Mouse (Mus musculus) testis, postnatal 10 days (tissue): ENCODE results near the gene Zfp575.
"Not testable (repeated sequence)": the region's sequence is repeated elsewhere in the genome, so short reads cannot be mapped to it uniquely, and the experiment has no call there.

Source experiments
- DNase-seq: peaks from one replicate; pipeline ENCODE4 v3.0.0; 2021; ENCODE audit warnings: low spot score

Zfp575 gene

DNA sequence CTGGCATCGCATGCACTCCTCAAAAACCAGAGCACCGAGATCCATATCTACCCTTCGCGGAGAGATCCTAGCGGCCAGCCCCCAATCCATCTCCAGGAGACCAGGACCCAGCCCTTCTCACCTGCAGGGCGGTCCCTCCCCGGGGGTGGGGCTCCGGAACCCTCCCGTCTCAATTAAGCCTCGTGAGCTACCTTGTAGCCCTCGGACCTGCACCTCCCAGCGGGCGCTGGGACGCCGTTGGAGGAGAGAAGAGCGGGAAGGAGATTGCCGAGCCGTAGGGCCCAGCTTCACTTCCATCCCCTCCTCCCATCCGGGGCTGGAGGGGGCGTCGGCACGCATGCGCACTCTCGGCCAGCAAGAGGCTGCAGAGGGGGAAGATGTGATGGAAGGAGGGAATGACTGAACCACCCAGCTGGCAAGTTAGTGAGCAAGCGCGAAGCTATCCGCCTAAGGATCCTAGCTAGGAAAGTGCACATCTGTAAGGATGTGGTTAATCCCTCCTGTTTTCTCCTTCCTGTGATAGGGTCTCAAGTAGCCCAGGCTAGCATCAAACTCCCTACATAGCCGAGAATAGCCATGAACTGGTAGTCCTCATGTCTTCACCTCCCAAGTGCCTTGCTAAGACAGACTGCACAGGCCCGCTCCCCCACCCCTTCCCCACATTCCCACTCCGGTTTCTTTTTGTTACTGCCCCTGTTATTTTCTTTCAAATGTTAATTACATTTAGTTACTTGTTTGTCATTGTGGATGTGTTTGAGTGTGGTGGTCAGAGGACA is at the start of gene Zfp575, which contains the start of gene Ethe1:
Zfp575 (minus strand) TSS at position 312 of the 776 bp plus-strand sequence.
Ethe1 (plus strand) TSS at position 214 of the 776 bp plus-strand sequence.
- DNase-seq = peak; percentile 81

DNA sequence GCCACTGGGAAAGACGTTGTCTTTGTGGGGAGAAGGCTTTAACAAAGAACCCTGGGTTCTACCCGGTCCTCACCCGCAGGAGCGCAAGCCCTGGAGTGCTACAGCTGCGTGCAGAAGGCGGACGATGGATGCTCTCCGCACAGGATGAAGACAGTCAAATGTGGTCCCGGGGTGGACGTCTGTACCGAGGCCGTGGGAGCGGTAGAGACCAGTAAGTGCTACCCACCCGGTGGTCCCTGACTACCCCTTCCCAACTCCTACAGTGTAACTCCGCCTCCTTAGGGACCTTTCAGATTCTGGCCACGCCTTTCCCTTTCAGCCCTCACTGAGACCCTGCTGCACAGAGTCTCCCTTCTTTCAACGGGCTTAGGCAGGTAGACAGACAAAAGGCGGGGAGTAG is 49.6 kb upstream of the Zfp575 start:
- no peak for DNase-seq

DNA sequence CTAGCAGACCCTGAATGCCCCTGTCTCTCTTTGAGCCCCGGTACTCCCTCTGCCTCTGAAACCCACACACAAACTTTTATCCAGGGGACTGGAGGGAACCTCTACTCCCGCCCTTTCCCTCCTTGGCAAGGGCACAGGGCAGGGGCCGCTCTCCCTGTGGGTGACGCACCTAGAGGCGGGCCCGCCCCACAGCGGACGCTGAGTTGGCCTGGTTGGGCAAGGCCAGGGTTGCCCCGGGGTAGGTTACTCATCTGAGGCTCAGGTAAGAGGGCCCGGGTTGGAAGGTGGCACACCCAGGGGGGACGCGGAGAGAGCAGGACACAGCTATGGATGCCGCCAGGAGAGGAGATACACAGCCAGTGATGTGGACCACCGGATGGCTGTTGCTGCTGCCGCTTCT is 48.8 kb upstream of the Zfp575 start, which contains the start of gene Lypd3:
Lypd3 (plus strand) TSS at position 287 of the 400 bp plus-strand sequence.
- DNase-seq = no peak

DNA sequence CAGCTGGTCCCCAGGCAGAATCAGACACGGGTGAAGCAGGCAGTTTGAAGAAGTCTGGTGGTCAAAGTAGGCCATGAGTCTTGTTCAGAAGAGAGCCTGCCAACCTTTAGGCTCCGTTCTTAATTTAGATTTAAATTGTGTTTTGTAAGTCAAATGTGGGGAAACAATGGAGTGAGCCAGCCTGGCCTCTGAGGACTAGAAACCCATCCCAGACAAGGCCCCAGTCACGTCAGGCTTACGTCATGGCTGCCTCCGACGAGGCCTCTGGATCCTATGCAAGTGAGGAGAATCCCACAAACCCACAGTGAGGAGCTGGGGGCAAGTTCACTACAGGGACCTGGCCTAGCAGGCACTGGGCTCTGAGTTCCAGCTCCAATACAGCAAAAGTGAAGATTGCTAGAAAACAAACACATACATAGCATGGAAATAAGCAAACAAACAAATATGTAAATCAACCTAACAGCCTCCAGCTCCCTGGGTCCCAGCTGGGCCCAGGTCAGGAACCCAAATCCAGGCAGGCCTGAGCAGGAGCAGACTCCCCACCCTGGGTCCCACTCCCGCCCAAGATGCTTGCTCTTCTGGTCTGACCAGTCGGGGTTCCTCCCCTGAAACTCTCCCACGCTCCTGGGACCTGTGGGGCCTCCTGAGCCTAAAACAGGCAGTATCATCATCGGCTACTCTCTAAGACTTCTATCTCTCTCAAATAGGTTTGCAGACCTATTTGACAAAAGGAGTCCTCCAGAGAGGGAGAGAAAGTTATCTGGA is 42.9 kb upstream of the Zfp575 start:
- no peak for DNase-seq

DNA sequence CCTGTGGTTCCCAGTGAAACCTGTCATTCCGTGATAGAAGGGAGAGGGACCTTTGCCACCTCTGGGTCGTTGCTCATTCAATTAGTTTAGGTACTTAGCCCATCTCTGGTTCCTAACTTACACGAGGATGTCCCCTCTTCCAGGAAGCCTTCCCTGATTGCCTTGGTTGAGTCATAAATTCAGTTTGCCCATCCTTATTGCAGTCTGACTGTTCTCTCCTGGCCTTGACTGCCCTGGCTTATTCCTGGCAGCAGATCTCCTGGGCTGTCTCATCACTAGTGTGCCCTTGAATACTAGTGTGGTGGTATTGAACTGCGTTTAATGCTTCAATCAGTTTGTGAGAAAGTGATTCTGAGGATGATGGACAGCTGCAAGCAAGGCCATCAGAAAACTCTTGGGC is 42.2 kb upstream of the Zfp575 start:
- DNase-seq = no peak

DNA sequence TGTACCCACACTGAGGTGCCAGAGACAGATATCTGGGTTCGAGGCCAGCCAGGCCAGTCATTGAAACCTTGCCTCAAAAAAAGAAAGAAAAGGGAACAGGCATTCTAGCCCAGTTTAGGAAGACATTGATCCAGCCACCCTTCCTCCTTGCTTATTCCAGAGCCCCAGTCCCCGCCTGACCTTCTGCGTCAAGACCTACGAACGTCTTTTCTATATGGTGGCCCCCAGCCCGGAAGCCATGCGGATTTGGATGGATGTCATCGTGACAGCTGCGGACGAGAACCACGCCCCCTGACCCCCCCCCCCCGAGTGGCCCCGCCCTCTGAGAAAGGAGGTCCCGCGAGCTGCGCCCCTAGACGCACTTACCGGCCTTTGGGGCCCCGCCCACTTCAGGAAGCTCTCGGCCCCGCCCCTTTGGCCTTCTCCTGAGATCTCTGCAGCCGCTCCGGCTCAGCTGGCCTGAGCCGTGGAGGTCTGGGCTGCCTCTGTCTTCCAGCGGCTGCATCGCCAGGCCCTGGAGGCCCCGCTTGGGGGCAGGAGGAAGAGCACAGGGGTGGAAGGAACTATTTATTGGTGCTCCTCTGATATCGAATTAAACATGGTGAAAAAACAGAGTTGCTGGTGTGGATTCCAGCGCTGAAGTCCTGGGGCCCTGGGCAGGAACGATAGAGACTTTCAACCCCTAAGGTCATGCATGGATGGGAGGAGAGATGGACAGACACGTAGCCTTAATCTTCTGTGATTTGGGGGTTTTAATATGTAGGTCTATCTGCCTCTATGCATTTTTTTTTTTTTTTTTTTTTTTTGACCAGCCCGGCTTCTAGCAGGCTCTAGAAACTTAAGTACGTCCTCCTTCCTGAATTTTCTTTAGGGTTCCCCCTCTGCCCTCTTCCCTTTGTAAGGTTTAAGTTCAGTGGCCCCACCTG is 41.5 kb upstream of the Zfp575 start:
- DNase-seq = peak; percentile 92

DNA sequence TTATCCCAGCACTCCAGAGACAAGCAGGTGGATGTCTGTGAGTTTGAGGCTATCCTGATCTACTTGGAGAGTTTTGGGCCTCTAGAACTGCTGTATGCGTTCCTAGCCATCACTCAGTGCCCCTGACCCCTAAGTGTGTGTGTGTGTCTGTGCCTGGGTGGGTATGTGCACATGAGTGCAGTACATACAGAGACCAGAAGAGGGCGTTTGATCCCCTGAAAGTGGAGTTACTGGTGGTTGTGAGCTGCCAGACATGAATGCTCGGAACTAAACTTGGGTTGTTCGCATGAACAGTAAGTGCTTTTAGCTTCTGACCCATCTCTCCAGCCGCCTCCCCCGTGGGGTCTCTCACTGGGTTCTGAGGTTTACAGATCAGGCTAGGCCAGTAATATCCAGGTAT is 35.5 kb upstream of the Zfp575 start:
- DNase-seq = no peak

DNA sequence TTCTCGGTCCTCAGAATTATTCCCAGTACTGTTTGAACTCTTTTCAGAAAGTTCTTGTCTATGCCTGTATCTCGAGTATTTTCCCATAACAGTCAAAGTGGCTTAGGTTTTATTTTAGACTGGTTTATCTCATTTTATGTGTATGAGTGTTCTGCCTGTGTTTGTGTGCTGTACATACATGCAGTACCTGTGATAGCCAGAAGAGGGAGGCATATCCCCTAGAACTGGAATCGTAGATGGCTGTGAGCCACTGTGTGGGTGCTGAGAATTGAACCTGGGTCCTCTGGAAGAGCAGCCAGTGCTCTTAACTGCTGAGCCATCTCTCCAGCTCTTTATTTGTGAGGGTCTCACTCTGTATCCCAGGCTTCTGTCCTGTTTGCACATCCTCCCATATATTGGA is 33.8 kb upstream of the Zfp575 start:
- no peak for DNase-seq

DNA sequence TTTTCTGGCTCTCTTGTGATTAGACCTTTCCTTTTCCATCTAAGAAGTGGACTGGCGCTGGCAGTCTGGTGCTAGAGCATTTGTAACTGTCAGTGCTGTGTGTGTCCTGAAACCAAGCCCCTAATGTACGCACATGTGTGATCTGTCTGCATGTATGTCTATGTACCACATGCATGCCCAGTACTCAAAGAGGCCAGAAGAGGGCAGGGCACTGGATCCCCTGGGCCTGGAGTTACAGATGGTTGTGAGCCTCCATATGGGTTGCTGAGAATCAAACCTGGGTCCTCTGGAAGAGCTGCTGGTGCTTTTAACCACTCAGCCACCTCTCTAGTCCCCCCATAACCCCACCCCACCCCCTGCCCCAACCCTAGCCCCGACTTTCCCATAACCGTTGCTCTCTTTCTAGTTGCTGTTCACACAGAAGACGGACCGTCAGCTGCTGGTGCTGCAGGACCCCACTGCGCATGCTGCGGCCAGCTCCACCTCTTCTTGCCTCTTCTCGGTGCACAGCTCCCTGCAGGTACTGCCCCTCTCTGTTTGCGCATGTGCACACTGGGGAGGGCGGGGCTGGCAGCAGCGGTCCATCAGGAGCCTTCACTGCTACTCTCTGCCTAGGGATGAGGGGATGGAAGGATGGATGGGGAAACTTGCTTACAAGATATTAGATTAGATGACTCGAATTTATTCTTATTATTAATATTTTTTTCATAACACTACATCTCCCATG is 32.4 kb upstream of the Zfp575 start:
- DNase-seq = no peak

DNA sequence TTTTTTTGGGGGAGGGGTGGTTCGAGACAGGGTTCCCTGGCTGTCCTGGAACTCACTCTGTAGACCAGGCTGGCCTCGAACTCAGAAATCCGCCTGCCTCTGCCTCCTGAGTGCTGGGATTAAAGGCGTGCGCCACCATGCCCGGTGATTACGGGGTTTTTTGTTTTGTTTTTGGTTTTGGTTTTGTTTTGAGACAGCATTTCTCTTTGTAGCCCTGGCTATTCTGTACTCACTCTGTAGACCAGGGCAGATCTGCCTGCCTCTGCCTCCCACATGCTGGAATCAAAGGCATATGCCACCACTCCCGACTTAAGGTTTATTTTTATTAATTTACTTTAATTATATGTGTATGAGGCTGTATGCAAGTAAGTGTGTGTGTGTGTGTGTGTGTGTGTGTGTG is 30.9 kb upstream of the Zfp575 start:
- not testable (repeated sequence) for DNase-seq

DNA sequence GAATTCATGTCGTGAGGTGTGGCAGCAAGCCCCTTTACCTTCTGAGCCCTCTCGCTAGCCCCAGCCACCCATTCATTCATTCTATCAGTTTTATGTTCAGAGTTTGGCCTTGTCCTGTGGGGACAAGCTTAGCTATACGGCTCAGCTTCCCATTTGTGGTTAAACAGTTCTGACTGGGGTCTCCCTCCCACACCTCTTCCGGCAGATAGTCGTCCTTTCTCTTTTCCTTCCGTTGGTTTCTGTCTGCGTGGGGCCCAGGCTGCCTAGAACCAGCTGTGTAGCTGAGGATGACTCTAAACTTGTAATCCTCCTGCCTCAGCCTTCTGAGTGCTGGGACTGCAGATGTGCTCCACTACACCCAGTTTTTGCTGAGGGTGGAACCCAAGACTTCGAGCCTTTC is 30.3 kb upstream of the Zfp575 start:
- DNase-seq = no peak

DNA sequence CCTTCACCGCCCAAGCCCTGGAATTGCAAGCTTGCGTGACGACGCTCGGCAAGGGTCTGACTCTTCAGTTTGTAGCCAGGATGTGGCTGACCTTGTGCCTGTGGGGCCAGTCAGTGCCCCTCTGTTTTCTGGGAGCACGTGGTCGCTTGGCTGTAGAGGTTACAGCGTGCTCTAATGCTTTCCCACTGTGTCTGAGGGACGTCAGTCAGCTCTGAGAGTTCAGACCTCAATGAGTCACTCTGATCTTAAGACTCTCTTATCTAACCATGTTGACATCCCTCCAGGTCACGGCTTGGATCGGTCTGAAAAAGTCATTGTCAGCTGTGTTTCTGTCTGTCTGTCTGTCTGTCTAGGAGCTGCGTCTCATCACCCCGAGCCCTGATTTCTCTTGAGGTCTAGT is 27.4 kb upstream of the Zfp575 start:
- DNase-seq = no peak

DNA sequence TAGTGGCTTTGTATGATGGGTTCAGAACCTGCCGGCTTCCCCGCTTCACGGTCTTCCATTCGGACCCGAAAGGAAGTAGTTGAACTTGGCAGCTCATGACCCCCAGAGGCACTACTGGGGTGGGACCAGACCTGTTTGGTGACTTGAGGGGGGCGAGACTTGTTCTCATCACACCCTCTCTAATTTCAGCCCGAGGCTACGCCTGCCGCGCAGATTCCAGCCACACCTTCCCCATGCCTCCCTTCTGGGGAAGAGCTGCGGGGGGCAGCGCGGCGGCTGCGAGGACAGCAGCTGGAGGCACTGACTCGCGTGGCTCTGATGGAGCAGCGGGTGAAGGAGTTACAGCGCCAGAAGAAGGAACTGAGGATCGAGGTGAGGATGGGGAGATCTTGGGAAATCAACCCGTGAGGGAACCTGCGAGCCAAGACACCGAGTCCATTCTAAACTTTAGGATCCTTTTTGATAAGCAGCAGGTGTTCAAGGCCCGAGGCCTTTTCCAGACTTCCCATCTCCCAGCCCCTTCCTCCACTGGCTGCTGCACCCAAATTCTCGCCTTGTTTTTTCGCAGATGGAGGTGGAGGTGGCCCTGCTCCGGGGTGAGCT is 25.0 kb upstream of the Zfp575 start:
- DNase-seq = no peak

DNA sequence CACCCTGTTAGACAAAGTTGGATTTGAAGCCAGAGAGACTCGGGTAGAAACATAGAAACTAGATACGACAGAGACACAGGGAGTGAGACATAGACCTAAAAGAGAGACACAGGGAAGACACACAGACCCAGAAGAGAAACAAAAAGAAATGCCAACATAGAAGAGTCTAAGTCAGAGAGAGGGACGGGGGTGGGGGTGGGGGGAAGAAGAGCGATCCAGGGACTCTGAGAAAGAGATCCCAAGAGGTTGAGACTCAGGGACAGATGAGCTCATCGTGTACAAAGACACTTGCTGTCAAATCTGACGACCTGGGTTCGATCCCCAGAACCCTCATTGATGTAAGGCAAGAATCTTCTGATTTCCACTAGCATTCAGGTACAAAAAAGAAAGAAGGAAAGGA is 24.3 kb upstream of the Zfp575 start:
- no peak for DNase-seq

DNA sequence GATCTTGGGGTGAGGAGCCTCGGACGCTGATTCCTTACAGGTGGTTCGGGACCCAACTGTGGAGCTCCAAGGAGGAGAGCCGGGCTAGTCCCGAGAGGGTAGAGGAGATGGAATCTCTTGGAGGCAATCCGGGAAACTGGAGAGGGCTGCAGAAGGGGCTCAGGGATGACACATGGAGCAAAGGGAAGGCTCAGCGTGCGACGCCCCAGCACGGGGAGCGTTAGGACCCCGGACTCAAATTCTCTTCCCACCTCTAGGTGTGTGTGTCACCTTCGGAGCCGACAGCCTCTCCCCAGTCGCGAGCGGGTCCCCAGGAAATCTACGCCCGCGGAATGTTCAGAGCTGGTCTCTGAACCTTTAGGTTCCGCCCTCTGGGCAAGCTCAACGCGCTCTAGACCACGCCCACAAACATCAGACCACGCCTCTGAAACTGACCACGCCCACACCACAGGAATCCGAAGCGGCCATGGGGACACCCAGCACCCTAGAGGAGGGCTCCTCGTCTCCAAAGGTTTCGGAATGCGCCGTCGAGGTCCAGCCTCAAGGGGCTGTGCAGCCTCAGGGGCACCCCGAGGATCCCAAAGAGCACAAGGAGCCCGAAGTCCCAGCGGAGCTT is 23.5 kb upstream of the Zfp575 start:
- DNase-seq = peak; percentile 94

DNA sequence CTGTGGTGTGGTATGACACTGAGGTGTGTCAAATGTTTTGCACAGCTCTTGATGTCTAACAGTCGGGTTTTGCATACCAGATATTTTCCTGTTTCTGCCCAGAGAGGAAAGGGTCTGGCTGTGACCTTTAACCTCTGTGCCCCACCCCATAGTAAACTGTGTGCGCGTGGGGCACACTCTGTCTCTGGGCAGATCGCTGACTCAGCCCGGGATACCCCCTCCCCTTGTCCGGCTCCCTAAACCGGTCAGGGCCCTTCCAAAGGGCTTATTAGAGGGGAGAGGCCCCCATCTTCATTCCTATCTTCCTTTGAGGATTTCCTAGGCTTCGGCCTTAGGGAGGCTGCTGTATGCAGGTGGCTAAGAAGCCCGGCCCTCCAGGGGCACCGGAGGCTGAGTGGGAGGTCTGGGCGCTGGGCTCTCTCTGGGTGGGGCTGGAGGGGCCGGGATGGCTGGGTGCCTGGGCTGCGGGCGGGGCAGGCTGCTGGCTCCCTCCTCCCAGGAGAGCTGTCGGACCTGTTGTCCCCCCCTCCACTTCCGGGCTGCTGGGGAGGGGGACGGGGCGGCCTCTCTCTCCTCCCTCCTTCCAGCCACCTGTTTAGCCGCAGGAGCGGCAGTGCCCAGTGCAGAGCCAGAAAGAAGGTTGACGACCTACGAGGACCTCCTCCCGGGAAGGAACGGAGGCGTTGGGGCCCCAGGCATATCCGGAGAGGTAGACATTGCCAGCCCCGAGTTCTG is 22.9 kb upstream of the Zfp575 start, which contains the start of gene Phldb3:
Phldb3 (plus strand) TSS at position 620 of the 735 bp plus-strand sequence.
- no peak for DNase-seq

DNA sequence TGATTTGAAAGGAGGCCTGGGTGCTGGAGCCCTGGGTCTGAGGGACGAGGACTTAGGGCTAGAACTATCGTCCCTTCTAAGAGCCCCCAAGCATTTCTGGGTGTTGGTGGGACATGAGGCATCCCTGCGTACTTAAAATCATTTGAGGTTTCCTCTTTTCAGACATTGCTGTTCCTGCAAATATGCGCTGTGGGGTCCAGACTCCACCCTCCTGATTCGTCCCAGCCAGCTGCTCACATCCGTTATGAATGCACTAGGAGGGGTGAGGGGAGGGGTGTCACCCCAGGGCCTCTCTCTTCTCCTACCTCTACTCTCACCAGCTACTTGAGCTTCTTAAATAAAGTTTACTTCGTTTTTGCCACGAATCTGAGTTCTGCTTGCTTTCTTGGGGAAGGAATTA is 21.1 kb upstream of the Zfp575 start:
- DNase-seq = no peak

DNA sequence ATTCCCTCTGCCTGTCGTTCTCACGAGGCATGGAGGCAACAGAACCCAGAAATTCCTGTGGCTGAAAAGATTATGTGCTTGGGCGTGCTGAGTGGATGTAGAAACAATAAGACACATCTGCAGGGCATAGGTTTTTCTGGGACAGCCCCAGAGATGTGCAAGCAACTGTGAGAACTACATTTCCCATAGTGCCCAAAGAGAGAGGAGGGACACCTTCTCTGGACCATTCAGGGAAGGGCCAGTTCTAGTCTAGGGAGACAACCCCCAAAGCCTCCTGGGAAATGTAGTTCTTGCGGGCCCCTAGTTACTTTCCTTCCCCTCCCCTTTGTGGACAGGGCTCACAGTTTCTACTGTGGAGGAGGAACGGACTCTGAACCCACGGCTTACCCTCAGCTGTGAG is 20.6 kb upstream of the Zfp575 start:
- DNase-seq = peak; percentile 65

DNA sequence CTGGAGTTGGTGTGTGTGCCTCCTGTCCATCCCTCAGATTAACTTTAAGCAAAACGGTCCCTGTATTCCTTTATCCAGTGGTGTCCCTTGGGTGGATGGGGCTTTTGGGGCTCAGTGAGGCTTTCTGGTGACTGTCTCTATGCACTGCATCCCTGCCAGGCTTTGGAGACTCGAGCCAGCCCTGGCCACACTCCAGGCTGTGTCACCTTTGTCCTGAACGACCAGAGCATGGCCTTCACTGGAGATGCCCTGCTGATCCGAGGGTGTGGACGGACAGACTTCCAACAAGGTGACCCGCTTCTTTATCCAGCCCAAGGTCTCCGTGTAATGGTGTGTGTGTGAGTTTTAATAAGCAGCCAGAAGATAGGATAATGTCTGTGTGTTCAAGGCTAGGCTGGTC is 18.6 kb upstream of the Zfp575 start:
- no peak for DNase-seq

DNA sequence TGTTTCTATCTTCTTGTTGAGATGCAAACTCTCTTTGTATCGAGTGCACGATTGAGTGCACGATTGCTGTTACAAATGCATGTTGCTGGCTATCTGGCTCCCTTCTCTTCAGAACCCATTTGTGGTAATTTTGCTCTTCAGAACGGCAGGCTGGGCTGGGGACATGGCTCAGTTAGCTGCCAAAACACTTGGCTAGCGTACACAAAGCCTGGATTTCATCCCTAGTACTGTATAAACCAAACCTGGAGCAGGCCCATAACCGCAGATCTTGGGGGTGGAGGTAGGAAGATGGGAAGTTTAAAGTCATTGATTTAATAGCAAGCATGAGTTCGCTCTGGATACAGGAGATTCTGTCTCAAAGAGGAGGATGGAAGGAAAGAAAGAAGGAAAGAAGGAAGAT is 18.1 kb upstream of the Zfp575 start:
- no peak for DNase-seq
